In the genomic region with DNA sequence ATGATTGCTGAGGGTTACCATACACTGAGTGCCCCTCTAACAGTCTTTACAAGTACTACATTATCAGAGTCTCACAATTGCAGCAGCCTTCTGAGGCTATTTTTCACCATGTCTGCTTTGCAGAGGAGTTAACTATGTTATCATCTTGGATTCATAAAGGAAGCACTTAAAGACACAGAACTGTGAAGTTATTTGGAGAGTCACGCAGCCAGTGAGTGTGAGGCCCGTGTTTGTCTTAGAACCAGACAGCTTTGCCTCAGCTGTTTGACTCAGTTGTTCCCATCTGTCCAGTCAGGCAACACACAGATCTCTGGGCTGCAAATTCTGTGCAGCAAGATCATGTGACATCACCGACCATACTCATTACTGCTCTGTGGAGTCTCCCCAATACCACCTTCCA, we compare ENCODE assay signal across 18 mouse cellular contexts.
DNase-seq lines count a peak whose midpoint lies in the region.
"Had no signal": no experiment of that assay in that cellular context is flagged by ENCODE, and none has a peak within 500 bp of the region (broad histone marks: within the 10 kb centered on the region; RNA-seq: fewer than 3 reads in every experiment).

No protein-coding gene starts in this region.

- intact Hi-C loops in left cerebral cortex, postnatal 10 days (cut with DNase I) = no loop called here
- intact Hi-C loops in gastrocnemius, postnatal 36 days (cut with DNase I) = no loop called here

- peak; percentile 31 to 59 for DNase-seq in frontal cortex, postnatal 36 days (ENCODE audit: low spot score in 2 of 2)
- DNase-seq in frontal cortex, postnatal 25 days (ENCODE audit: low spot score in 2 of 2) = no peak
- peak; percentile 31 to 39 for DNase-seq in left cerebral cortex, adult 18-20 months (ENCODE audit: low spot score in 2 of 2)
- no peak for DNase-seq in left cerebral cortex, postnatal 10 days (ENCODE audit: extremely low spot score in 1 of 2, low spot score in 2 of 2)
- DNase-seq in brain, adult 2 months (ENCODE audit: low read depth, low spot score) = peak; percentile 78
- peak; percentile 20 for DNase-seq in right cerebral cortex, postnatal 25 days
- no peak for DNase-seq in gastrocnemius, postnatal 36 days
- DNase-seq: adrenal gland, postnatal 10 days; cerebellum, adult 11 months; cerebellum, postnatal 10 days; gastrocnemius, adult 2 months; kidney, adult 9 months; kidney, postnatal 10 days; layer of hippocampus, postnatal 36 days; lung, embryonic 14.5 days; lung, postnatal 14 days; midbrain, embryonic 14.5 days; thymus, postnatal 4 days had no signal

Comparison
In these comparisons a context has a peak if more than half of its experiments do, and no peak if none do; other contexts are left out.
1. DNase-seq: peak in frontal cortex, postnatal 36 days (2 of 2), left cerebral cortex, adult 18-20 months (2 of 2), brain, adult 2 months (single experiment) and right cerebral cortex, postnatal 25 days (single experiment); none in frontal cortex, postnatal 25 days (0 of 2), left cerebral cortex, postnatal 10 days (0 of 2) and gastrocnemius, postnatal 36 days (0 of 2).